Mouse (Mus musculus) large intestine, adult 2 months (tissue): ENCODE measurements at regions not wholly inside any gene's neighbourhood (a gene's known extent, or its start where the extent isn't known, plus 50 kb on each side); places are given as distances from the start of the nearest gene placed in this dataset.

Experiments used
- DNase-seq: peaks from one replicate; pipeline ENCODE4 v3.0.0-alpha.2; 2012; ENCODE audit warnings: low read depth, low spot score
- WGBS: fragments of 180-500 bp; shearing (Covaris S2); methylation state at CpG from one replicate; pipeline ENCODE4 v1.1.7; 2018; 5-methylcytosine and 5-hydroxymethylcytosine counted together

DNA sequence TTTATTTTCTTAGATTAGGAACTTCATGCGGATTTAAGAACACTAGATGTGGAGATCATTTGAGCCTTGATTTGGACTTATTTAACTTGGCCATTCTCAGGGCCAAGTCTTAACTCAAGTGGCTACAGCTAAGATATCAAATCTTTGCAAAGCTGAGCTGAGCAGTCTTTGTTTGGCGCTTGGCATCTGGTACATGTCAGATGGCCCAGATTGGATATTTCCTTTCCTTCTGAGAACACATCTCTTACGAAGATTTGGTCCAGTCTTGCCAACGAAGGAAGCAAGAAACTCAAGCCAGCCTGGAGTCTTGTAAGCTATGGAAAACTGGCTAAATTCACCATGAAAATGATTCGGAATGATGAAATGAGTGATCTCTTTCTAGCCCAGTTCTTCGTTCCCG, 59.1 kb upstream of the Cdc42ep3 start:
- DNase-seq, result no peak
- WGBS, result 80% methylated on average over 7 of the region's 7 CpGs

DNA sequence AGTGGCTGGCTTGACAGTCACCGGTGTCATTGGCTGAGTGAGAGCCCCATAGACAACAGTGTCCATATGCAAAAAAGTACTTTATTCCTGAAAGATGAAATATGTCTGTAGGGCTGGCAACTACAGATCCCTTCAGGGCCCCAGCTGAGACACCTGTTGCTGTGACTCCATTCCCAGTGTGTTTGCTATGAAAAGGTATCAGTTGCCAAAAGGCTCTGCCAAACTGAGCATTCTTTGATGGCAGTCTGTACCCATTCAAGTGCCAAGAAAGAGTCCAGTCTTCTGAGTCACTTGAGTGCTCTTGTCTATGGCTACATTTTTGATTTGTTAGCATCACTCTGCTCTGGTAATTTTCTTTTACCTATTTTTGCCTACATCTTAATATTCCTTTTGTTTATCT, 63.1 kb upstream of the Cdc42ep3 start:
- no peak for DNase-seq
- WGBS, result 95% methylated on average over 1 of the region's 1 CpGs

DNA sequence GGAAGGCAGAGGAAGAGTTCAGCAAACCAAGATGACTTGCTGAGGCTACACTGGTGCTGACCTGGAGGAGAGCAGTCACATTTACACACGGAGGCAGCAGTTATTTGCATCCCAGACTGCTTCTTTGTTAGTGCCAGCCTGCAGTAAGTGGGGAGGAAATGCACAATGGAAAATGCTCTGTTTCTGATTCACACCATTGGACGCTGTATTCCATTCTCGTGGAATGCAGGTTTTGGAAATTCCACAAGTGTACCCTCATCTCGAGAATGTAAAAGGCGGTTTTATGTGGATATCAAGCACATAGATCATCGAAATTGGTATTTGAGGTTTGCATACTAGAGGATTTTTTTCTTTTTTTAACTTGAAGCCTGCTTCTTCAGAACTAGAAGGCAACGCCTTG, 66.7 kb upstream of the Cdc42ep3 start:
- DNase-seq, result no peak
- 71% methylated on average over 7 of the region's 7 CpGs for WGBS

DNA sequence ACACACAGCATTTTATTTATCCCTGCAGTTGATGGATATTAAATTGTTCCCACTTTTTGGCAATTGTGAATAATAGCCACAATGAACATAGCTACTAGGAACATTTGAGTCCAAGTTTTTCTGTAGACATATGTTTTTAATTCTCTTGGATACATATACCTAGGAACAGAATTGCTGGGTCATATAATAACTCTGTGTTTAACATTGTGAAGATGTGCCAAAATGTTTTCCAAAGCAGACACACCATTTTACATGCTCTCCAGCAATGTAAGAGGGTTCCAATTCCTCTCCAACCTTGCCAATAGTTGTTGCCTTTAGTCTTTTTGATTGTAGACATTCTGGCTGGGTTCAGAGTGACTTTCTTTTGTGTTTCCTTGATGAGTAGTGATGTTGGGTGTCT, 84.3 kb upstream of the Cdc42ep3 start:
- no peak for DNase-seq

DNA sequence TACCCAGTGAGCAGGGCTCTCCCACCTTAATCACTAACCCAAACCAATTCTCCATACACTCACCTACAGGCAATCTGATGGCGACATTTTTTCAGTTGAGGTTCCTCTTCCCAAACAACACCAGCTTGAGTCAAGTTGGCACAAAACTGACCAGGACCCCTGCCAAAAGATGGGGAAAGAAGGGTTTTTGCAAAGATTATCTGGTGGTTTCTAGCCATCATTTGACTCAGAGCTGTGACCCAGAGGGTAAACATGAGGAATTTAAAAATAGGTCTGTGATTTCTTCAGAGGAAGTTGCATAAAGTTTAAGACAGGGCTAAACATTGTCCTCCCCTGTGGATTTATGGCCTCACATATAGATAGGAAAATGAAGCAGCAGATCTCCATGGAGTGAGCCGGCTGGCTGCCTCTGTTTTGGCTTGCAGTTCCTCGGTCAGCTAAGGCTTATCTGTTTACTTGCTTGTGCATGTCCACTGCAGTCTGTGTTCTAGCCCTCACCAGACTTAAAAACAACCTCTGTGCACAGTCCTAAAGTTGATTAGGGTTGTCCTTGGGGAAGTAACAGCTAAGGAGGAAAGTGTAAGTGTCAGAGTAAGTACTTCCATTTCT, 87.7 kb upstream of the Cdc42ep3 start:
- no peak for DNase-seq
- 58% methylated on average over 3 of the region's 3 CpGs for WGBS

DNA sequence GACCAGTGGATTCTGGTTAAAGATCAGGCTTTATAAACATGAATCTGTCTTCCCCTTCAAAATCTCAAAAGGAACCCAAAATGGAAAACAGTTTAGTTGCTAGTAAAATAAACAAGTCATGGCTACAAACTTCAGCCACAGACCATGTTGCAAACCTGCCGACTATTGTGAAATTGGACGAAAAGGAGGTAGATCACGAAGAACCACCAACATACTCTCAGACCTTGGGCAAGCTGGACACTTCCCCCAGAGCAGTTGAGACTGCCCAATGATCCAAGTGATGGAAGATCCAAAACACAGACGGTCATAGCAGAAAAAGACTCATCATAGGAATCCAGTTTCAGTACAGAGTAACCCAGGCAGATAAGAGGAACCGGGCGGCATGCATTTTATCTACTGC, 92.3 kb upstream of the Cdc42ep3 start:
- DNase-seq, result no peak
- 84% methylated on average over 6 of the region's 6 CpGs for WGBS

DNA sequence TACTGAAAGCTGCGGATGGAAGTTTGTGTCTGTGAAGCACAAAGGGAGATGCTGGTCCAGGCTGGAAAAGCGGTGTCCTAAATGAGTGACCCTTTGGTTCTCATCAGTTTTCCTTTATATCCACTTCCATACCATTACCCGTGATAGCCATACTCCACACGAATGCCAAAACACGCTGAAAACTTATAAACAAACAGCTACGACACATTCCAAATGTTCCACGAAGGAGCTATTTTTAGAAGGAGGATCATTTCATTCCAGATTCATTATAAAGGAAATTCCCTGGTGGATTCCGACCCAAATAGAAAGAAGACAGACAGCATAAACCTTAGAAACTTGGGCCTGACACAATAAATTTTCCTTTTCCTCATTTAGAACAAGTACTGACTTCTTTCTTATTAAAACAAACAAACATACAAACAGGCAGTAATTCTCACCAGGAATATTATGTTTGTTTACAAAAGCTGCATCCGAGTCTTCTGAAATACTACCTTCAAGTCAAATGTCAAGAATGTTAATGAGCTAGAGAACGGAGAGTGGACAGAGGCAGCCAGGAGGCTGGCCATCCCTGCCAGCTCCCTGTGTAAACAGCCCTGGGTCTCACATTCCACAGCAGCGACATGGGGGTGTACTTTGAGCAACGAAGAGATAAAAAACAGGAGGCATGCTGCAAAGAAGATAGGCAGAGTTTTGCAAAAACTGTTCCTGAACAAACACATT, 96.4 kb upstream of the Cdc42ep3 start:
- no peak for DNase-seq
- WGBS, result 30% methylated on average over 12 of the region's 12 CpGs

DNA sequence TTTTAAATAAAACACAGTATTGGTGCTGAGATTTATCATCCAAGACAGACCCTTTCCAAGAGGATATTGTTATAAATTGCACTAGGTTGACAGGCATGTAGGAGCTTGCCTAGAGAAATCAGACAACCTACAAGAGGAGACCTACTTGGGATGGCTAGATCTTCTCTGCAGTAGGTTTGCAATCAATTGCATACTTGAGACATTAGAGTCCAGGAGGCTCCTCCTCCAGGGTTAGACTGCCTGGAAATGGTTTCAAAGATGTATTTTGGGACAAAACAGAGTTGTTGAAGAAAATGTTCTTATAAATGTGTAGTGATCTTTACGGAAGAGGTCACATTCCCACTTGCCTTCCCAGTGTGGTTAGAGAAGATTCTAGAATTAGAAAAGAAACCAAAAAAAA, 98.9 kb upstream of the Cdc42ep3 start:
- 89% methylated on average over 1 of the region's 1 CpGs for WGBS
- DNase-seq, result no peak

DNA sequence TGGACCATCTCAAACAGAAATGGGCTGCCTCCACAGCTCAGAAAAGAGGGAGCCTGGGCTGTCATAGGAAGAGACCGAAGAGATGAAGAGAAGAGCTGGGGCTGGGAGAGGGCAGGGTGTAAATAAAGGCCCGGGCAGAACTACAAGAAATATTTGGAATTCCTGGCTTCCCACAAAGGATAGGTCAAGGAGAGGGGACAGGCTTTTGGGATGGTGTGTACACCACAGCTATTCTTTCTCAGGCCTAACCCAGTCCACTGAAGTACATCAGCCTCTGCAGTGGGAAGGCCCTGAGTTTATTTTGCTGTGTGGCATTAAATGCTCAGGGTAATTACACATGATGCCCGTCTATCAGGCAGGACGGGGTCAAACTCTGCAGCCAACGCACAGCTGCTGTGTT, 99.6 kb upstream of the Cdc42ep3 start:
- DNase-seq, result no peak
- 25% methylated on average over 5 of the region's 5 CpGs for WGBS

DNA sequence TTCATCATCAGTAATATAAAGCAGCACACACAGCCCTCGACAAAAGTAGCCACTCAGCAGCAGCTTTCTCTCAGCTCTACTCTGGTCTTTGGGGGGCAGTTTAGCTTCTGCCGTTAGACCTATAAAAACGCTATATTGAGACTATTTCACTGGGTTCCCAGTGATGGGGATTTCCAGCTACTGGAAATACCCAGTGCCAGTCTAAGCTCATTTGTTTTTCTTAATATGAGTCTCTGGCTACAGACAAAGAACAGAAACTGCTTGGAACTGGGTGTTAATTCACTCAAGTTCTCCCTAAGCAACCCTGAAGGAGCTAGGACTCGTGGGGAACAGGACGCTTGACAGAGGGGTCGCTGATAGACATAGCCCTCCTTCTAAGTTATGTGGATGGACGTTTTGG, 100.3 kb upstream of the Cdc42ep3 start:
- 51% methylated on average over 7 of the region's 7 CpGs for WGBS
- no peak for DNase-seq

DNA sequence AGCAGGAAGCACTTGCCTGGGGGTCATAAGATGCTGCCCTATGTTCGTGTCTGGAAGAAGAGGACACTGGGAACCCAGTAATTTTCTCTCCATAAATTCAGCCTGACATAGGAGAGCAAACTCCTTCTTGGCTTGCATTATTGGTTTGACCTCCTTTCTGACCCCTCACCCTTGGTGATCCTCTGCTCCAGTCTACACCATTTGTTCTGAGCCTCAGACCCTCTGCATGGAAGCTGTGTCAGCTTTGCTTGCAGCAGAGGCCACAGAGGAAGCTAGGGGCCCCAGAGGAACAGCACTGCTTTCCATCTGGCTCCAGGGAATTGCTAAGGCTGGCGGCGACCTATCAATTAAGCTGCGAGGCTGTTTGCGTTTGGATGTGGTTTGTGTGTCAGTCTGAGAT, 102.7 kb upstream of the Cdc42ep3 start:
- 50% methylated on average over 5 of the region's 5 CpGs for WGBS
- DNase-seq, result no peak

DNA sequence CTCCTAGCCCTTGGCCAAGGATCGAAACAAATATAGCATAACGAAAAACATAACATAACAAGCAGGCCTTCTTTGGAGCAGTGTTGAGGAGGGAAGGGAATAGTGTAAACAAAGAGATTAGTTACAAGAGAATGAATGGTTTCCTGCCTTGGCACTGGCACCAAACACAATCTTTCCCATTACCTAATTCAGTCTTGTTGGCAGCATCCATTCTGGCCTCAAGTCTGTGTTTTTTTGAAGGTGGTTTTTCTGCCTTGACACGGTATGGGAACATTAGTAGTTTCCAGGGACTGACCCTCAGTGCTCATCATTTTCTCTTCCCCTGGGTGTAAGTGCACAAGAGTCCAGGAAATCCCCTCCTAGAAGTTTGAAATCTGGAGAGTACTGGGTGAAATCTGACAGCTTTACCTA, 106.8 kb upstream of the Cdc42ep3 start:
- DNase-seq, result no peak
- 56% methylated on average over 3 of the region's 3 CpGs for WGBS

DNA sequence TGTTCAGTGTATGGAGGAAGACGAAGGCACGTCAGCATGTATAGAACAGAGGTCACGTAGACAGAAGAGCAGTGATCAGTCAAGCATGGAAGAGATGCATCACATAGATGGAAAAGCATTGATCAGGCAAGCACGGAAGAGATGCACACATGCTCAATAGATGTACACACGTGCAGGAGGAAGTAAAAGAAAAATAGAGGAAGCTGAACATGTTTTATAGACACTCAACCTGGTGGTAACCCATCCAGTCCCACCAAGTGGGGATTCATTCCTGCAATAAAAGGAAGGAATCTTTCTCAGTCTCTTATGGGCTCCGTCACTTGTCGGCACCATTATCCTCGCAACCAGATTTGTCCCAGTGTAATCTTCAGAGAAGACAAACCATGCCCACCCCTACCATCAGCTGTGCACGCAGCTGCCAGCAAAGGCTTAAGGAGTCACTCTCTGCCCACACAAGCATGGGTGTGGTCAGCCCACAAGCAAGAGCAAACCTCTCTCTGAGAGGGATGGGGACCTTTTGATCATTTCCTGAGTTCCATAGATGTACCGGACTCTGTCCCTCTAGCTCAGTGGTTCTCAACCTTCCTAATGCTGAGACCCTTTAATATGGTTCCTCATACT, 108.3 kb upstream of the Cdc42ep3 start:
- DNase-seq, result no peak
- 87% methylated on average over 10 of the region's 10 CpGs for WGBS

DNA sequence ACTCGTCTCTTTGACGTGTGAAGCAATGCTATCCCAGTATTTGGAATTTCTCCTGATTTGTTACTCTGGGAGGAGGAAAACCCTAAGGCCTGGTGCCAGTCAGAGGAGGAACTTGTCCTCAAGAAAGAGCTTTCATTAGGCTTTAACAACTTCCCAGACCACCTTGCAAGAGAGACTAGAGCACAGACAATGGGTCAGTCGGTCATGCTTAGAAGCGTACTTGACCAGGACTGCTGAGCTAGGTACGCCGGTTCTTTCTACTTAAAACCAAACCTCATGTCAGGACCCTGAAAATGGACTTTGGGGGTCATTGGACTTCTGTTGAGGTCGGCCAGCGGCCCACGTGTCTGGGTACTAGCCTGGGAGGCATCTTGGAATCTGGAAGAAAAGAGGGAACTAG, 110.8 kb upstream of the Cdc42ep3 start:
- no peak for DNase-seq
- WGBS, result 93% methylated on average over 9 of the region's 9 CpGs

DNA sequence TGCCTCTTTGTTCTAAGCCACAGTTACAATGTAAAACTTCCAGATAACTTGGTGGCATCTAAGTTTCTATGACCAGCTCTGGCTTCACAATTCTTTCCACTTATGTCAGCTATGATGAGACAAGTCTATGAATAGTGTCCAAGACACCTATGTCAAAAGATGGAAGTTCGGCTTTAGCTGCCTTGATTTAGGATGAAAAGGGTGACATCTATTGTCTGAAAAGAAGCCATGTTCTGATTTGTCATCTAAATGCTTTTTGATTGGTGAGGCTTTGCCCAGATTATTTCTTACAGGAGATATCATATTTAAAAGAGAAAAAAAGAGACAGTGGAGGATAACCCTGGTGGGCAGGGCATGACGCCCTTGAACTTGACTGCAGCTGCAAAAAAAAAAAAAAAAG, 116.7 kb upstream of the Cdc42ep3 start:
- 61% methylated on average over 2 of the region's 2 CpGs for WGBS
- DNase-seq, result no peak

DNA sequence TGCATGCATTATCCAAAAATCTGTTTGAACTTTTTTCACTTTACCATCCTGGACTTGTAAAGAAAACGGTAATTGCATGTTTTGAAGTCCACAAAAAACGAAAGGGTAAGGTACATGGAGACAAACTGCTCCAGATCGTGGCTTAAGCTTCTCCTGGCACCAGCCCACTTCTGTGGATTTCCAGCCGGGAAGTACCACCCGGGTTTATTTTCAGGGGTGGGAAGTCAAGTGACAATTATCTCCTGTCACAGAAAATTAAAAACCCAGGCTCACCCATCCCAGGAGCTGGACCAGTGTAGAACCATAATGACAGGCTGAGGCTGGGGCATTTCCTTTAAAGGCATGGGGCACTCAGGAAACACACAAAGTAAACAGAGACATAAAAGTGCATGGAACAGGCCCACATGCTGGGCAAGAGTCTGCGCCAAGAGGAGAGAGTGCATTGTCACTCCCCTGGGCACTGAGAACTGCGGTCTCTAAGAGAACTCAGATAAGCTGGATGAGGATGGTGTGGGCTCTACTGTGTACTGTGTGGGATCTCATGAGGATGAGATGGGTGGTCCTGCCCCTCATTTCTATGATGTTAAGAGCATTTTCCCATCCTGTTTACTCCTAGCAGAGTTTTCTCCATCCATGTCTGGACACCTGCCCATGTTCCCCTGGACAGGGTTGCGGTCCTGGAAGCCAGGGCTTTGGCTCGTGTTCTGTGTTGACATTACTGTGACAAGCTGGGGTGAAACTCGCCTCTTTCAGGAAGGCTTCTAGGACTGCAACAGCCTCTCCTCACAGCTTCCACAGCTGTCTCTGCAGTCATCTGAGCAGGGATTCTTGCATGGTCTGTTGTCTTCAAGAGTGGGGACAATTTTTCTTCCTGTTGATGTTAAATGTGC, 117.5 kb upstream of the Cdc42ep3 start:
- peak; percentile 7 for DNase-seq
- WGBS, result 16% methylated on average over 10 of the region's 10 CpGs

DNA sequence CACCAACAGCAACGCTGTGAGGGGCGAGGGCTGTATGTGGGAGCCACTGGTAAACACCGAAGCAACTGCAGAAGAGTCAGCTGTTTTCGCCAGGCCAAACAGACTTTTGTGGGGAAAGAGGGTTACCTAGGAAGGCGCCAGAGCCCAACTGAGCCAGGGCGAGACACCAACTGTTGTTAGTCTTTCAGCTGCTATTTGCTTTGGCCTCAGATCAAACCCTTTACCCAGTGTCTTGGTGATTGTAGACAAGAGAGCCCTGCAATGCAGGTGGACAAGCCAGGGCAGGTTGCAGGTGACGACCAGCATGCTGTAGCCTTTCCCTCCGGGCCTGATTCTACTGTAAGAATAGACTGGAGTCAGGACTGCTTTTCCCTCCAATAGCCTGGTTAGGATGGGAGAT, 121.8 kb upstream of the Cdc42ep3 start:
- 57% methylated on average over 8 of the region's 8 CpGs for WGBS
- peak; percentile 16 for DNase-seq

DNA sequence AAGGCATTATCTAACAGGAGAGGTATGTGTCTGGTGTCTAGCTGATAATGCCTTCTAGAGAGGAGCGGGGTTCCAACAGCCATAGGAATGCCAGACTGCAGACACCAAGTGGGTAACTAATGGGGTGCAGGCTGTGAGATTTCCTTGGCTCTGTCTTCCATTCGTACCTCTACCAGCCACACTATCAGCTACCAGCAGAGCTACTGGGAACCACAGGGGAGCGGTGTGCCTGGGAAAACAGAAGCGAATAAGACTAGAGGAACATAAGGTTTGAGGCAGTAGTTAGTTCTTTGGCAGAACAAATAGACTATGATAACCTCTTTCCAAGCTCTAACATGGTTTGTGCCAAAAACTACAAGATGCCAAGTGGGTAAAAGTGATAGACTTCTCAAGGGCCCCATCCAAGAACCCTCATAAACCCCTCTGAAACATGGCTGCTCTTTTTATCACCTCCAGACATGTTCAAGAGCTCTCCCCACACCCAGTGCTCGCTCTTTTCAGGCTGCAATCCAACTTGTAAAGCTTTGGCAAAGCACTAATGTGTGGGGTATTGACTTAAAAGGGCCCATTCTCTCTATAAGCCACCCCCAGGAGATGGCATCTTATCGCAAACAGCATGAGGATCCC, 126.3 kb upstream of the Cdc42ep3 start:
- WGBS, result 82% methylated on average over 6 of the region's 6 CpGs
- DNase-seq, result no peak

DNA sequence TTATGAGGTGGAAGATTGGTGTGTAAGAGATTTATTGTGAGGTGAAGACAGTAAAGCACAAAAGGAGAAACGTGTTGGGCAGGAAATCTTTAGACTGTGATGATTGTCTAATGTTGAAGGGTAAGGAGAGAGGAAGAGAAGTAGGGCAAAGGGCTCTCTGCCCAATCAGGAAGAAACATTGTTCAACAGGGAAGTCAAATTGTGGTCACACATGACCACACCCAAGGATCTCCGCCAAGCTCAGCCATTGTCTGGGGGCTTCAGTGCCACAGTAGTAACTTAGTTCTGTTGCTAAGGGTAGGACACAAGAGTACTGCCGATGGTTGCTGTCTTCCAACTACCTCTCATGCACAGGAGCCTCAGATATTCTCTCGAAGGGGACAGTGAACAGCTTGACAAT, 127.0 kb upstream of the Cdc42ep3 start:
- no peak for DNase-seq
- WGBS, result 65% methylated on average over 4 of the region's 4 CpGs

DNA sequence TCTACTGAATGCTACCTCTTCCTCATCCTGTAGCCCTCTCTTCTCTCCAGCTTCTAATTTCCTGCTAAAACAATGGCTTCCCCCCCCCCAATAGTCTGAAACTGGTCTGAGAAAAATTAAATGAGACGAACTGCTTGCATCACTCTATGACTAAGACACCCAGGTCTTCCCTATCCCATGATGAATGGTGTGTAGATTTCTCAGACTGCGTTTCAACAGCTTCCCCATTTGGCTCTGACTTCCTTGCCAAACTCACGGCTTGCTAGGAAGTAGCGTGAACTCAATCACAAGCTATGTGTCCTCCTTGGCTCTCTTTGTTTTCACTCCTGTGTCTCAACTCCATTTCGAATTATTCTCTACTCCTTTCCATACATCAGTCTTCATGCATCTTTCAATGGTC, 126.4 kb upstream of the Rmdn2 start:
- no peak for DNase-seq
- 76% methylated on average over 5 of the region's 5 CpGs for WGBS
